Mouse (Mus musculus) urinary bladder, postnatal 14 days (tissue): Measurements from ENCODE around the gene Kdm4a.

Source experiments
- DNase-seq: peaks from one replicate; pipeline ENCODE4 v3.0.0; 2021; ENCODE audit warnings: low spot score

Gene Kdm4a

DNA sequence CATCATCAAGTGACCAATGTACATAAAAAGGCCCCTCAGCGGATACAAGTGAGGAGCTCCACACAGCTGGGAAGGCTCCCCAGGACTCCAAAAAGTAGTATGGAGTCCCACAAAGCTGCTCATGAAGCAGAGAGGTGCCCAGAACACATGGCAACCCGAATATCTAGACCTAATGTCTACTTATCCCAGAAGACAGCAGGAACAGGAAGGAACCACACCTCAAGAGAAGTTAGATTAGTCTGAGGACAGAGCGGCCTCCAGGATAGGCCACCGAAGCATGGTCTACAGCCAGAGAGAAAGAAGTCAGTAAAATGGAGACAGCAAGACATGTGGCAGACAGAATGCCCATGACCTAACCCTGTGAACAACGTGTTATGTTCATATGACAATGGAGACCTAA, 25.0 kb downstream of the Kdm4a start:
- no peak for DNase-seq

DNA sequence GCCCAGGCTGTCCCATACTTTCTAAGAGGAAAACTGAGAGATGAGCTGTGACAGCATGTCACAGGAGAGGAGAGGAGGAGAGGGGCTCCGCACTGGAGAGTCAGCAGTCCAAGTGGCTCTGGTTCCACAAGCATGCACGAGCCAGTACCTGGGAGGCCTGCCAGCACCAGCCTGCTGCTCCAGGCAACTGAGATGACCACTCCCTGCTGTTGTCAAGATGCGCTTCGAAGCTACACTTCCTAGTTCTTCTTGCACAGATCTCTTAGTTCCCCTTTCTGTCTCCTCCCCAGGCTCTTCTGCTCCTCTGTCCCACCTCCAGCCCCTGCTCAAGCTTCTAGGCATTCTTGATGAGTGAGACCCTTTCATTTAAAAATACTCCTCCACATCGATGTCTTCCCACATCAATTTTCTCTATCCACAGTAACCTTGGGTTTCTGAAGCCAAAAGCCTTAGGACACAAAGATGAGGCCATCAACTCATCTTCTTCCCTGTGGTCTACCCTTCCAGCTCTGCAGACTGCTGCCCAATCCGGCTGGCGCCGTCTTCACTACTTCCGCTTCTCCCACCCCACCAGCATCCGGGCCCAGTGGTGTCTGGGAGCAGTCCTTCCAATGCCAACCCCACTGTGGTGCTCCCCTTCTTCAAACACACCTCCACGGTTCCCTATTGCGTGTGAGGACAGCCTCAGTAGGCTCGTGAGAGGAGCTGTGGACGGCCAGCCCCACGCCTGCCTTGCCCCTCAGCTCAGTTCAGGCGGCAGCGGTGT, 27.6 kb downstream of the Kdm4a start:
- DNase-seq, result no peak

DNA sequence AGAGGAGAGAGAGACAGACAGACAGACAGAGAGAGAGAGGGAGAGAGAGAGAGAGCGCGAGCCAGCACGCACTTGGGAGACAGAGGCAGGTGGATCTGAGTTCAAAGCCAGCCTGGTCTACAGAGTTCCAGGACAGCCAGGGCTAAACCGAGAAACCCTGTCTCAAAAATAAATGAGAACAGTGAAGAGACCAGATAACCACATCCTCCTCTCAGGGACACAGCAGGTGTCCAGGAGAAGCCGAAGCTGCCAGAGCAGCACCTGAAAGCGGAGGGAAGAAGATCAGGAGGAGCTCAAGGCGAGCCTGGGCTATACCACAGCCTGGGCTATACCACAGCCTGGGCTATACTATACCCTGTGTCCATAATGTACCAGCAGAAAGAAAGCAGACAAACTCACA, 29.0 kb downstream of the Kdm4a start:
- DNase-seq, result no peak

DNA sequence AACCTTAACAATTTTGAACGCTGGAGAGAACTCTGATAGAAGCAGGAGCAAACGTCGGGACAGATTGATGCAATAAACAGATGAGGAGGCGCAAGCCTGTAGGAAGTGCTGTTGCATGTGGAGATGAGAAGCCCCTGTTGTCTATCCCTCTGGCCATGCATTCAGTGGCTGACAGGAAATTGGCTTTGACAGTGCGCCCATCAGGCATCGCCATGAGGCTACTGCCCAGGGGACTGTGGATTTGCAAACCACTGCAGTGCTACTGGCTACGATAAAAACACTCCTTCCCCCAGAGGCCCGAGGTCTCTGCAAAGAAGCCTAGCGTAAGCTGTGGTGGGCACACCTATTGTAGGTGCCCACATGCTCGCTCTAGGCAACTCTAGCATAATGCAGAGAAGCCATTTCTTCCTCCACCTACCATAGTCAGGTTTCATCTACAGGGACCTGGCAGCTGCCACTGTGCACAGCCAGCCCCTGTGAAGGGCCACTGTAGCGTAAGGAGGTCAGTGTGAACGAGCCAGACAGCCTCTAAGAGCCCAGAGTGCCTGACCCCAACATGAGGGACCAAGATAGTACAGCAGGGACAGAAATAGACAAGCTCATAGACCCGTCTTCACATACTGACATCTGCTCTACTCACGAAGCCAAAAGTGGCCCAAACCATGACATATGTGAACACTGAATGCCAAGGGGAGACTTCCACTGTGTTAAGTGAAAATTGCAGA, 29.7 kb downstream of the Kdm4a start:
- no peak for DNase-seq

DNA sequence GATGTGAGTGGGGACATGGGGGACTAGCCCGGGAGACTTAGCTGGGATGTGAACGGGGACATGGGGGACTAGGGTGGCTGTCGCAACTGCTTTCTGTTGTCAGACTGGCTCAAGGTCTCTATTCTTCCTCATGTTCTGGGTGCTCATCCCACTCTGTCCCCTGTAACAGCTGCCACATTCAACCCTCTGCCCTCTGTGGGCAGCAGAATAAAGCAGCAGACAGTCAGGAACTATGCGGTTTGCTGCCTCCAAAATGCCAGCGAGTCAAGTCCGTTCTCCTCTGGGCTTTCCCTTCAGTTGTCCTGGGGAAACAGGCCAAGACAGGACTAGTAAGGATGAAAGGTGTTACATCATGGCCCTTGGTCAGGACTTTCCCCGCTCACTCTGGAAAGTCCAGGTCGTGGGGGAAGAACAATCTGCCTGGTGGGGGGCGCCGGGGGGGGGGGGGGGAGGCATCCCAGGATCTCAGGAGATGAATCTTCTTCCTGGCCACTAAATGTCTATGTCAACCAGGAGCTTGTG, 30.7 kb downstream of the Kdm4a start:
- no peak for DNase-seq

DNA sequence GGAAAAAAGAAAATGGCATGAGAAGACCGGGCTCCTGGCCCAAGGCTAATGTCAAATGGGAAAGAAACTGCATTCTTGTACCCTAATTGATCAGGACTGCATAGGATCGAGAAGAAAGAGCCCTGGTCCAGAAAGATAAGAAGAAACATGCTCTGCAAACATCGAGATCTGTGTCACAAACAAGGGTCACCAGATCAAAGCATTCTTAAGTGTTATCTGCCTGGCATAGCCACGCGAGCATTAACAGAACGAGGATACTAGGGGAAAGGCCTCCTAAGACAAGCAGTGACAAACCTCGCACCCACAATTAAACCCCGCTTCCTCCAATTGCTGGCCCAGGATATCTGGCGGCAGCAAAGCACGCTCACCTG, 31.5 kb downstream of the Kdm4a start:
- no peak for DNase-seq

DNA sequence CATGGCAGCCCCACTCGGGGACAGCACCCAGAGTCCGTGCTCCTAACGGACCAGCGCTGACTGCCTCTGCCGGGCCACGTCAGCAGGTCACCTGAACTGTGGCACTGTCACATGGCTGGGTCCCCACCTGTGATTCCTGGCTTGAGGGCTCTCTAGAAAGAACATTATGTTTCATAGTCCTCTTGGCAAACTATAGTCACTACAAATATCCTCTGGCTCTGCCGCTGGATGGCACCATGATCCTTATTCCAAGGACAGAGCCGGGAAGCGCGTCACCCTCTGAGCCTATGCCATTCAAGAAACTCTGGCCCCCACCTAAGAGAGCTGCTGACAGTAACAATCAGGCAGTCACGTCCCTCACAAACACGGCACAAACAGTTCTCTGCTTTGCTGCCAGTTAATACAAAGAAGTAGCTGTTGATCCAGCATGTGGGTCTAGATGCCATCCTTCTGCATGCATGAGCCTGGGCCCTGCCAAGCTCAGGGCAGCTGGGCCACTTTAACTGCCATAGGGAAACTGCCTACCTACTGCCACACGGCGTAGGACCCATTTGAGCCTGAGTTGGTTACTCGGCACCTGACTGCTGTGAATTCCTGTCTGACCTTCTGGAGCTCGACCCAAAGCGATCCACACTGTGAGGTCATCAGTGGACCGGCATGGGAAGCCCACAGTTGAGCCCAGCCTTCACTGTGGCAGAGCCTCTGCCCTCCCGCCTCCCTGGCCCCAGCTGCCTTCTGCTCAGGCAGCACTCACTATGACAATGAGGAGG, 32.1 kb downstream of the Kdm4a start:
- no peak for DNase-seq

DNA sequence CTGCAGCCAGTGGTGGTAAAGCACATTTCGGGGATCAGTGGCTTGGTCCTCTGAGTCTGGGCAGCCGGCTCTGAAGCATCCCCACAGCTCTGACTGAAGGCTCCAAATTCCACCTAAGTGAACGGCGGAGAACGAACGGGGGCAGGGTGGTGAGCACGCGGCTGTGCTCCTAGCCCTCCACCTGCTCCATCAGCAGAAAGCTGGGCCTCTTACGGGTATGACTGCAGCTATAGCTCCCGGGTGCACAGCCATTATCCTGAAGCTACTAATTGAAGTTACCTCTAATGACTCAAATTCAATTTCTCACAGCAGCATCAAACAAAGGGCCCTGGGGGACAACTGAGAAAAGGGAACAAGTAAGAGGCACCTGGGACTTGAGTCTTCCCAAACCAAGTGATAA, 32.8 kb downstream of the Kdm4a start:
- DNase-seq, result no peak

DNA sequence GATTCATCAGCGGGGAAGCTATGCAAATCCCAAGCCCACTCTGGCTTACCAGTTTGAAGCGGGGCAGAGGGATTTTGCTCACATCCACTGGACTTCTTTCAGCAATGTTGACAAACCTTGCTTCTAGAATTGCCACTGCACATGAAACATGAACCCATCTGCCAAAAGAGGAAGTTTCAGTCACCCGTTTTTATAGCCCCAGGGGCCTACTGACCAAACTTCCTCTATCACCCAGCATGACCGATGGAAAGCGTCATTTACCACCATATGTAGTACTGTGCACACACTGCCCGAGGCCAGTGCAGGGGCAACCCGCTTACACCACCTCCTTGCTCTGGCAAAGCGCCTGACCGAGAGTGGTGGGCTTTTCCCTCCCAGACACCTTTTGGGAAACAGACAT, 35.5 kb downstream of the Kdm4a start:
- DNase-seq, result no peak

DNA sequence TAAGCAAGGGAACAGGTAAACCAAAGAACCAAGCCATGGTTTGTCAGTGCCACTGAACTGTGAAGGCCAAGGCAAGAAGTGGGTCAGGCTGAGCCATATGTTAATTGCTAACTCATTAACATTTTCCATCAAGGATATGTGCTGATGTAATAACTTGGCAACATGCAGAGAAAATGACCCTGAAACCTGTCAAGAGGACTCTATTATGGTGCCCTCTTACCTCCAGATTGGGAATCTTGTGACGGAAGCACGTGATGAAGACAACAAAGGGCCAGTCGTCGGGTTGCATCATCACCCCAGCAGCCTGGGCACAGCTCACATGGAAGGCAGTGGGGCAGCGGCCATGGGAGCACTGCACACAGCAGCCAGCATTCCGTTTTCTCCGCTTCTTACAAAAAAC, 36.2 kb downstream of the Kdm4a start:
- DNase-seq, result no peak

DNA sequence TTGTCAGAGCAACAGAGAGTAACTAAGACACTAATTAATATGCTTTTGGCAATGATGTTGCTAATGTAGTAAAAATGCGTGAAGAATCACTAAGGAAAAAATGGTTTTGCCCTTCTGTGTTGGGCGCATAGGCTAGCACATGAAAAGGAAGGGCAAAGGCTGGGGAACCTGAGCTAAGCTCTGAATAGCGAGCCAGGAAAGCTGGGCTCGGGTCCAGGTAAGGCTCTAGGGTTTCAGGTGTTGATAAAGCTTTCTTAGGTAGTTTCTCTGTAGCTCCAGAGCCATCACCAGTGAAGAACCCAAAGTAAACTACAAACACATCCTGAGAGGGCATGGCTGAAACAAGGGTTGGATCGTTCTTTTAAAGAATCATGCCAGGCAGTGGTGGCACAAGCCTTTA, 38.3 kb downstream of the Kdm4a start:
- no peak for DNase-seq

DNA sequence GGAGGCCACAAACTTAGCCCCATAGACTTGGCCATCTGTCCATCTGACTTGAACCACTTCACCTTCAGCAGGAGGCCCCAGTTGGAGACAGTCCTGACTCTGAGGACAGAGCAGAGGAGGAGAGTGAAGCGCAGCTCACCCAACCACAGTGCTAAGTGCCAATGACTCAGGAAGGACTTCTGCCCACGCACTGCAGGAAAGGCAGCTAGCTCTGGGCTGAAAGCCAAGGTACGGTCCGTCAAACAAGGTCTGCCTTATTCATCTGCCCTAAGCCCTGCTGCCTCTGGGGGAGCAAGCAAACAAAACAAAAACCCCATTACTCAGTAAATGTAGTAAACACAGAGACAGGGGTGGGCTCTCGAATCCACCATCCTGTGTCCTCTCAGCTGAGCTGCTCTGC, 41.0 kb downstream of the Kdm4a start:
- DNase-seq, result peak; percentile 63

DNA sequence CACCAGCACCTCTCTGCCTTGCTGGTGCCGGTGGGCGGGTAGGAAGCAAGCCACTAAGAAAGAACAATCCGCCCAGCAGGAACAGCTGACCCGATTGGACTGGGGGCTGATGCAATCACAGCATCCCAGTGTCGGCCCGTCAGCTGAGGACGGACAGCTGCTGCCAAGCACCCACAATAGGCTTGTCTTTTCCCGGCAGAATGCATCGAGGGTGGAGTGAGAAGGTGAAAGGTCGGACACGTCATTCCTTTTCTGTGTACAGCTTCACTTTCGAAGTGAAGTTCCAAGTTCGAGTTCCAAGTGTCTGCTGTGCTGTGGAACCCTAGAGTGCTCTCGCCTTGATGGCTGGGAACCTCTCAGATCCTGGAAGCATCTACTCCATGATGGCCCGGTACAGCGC, 42.0 kb downstream of the Kdm4a start:
- no peak for DNase-seq

DNA sequence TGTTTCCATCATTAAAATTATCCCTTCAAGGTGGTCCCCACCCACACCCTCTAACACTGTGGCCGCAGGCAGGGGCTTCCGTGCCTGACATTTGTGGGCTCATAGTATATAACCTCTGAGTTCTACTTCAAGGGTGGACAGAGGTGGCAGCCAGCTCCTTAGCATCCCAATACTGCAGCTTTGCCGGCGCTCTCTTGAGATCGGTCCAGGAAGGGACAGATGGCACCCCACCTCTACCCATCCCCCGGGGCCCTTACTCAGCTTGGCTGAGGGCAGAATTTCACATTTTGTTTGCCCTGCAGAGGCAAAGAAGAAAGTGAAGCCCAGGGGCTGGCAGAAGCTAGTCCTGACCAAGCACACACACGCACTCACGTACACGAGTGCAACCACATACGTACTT, 42.5 kb downstream of the Kdm4a start:
- no peak for DNase-seq

DNA sequence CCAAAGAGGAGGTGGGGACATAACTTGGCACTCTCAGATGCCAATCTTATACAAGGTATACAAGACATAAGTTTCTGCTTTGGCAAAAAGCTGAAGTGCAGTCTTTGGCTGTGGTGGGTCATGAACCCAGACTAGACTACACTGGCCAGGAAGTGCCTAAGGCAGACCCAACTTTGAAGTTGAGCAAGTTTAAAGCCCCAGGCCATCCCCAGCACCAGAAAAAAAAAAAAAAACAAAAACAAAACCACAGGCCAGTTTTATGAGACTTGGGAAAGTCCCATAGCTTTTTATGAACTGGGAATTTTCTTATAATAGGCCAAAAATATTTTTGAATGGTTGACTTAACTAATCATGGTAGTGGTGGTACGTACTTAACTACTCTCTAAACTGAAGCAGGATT, 44.4 kb downstream of the Kdm4a start:
- DNase-seq, result no peak

DNA sequence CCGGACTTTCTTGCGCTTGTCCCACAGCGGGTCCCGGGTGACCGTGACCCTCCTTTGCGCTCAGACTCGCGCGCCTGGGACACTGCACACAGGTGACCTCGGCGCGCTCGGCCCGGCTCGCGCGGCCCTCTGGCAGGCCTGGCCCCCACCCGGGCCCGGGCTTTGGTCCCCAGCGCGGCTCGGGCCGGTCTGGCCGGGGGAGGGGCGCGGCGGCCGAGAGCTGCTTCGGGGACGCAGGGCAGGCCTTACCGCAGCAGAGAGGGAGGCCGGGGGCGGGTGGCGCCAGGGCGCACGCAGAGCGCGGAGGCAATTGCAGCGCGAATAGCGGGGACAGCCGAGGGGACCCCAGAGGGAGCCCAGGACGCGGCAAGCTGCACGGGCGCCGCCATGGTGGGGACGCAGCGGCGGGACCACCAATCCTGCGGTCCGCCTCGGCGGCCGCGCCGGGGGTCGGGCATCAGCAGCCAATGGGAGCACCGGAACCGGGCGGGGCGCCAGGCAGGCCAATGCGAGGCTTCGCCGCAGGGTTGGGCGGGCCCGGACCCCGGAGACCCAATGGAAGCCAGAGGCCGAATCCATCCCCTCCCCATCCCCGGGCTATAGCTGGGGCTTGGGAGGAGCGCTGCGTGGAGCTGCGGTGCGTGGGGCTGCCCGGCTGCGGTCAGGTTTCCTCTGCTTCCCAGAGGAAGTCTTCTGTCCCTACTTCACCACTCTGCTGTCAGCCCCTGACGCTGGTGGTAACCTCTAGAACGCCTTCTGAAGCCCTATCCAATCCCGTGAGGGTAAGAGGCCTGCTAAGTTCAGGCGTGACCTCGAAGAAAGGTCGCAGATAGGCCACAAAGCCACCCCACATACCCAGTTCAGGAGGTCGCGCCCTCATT, 45.1 kb downstream of the Kdm4a start, which contains the start of gene St3gal3:
St3gal3 (minus strand) TSS at position 430 of the 881 bp plus-strand sequence.
- peak; percentile 97 for DNase-seq

DNA sequence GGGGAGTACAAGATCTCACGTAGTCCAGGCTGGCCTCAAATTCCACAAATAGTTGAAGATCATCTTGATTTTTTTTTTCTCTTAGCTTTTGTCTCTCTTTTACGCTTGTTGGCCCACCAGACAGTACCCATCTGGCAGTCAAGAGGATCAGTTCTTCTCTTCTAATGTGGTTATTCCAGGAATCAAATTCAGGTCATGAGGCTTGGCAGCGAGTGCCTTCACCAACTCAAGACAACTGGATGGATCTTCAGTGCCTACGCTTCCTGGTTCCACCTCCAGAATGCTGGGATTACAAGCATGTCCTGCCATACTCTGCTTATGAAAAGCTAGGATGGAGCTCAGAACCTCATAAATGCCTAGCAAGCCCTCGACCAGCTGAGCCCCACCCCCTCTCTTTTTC, 48.5 kb downstream of the Kdm4a start:
- no peak for DNase-seq

DNA sequence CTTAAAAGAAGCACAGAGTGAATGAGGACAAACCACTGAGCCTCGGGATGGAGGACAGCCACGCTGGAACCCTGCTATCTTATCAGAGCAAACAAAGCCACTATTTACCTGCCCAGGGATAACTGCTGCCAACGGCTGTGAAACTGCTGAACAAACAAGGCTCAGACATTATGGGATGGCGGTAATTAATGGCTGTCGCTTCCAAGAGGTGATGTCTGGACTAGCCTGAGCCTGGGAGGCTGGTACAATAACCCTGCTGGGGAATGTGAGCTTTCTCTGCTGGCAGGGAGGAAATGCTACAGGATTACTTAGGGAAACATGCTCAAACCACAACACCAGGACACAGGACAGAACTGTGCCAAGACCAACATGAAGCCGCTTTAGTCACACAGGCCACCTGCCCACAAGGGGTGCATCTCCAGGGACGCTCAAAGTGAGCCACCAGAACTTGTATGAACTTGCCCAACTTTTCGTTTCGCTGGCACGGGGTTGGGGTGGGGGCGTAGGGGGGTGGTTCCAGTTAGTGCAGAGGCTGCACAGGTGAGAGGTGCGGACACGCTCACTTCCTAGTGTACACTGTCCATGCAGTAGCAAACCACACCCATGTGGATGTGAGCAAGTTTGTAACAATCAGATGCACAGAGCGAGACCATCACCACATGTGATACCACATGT, 56.7 kb downstream of the Kdm4a start:
- peak; percentile 60 for DNase-seq

DNA sequence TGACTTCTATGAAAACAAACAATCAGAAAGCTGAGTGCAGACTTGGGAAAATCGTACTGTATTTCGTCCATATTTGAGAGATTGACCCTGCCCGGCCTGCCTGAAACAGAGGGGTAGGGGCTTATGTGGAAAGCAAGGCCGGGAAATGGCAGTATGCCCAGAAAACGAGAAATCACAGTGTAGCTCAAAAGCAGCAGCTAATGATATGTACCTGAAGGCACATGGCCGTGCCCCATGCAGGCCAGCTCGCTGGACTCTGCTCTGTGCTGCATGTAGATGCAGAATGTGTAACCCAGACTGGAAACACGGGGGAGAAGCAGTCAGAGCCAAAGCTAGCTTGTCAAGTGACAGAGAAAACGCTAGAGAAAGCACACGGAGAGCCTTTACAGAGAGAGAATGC, 57.8 kb downstream of the Kdm4a start:
- no peak for DNase-seq

DNA sequence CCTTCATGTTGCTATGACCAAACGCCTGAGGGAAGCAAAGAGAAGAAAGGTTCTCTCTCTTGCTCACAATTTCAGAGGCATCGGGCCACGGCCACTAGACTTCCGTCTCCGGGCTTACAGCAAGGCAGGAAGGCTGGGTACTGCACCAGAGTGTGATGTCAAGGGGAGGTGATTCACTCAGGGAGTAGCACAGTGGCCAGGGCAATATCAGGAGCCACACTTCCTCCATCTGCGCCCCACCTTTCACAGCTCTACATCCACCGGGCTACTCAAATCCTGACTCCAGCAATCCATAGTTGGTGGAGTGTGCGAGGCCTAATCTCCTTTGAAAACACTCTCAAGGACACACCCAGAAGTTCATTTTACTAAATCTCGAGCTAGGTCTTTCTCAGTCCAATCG, 62.3 kb downstream of the Kdm4a start:
- DNase-seq, result no peak

DNA sequence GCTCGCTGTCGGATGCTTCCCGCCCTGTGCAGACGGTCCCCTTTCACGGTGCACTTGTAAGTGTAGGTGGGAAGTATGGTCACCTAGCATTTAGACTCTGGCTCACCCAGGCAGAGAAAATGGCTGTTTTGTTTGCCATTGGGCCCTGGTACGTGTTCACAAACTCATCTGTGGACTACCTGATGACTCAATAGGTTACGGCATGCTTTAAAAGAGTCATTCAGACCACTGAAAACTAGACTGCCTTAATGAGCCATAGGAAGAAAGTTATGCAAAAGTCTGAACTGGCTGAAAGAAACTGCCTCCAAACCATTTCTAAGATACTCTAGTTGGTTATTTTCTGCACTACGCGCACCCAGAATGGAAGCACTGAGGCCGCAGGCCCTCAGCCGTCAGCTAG, 63.7 kb downstream of the Kdm4a start:
- DNase-seq, result no peak
